Mouse (Mus musculus): ENCODE results near the gene Speer4b. TPM values are rescaled to one million over a fixed set of nuclear protein-coding genes. Genes with fewer than 3 reads are reported as not detected.
"Not testable (repeated sequence)": the region's sequence is repeated elsewhere in the genome, so short reads cannot be mapped to it uniquely, and the experiment has no call there.

Speer4b gene
- polyA plus RNA-seq (2012) = not detected in 2 replicates

DNA sequence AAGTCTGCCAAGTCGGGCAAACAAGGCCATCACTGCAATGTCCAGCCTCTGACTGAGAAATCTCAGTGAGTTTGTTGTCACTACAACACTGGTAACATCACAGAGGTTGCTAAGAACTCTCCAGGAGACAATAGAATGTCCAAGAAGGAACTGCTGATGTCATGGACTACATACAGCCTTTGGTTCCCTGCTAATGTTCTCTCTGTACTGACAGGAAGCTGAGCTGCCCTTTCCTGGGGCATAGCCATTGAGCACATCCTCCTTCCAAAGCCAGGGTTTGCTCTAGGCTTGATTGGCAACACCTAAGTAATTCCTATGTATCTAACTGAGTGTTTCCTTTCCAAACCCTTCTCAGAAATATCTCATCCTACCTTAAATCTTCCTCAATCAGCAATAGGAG is at the start of gene Speer4b:
Speer4b (minus strand) TSS at position 101 of the 400 bp plus-strand sequence.
- not testable (repeated sequence) for TF ChIP-seq GATA1 (IDR thresholded peaks at IDR 0.05; ENCODE audit: low read length)

DNA sequence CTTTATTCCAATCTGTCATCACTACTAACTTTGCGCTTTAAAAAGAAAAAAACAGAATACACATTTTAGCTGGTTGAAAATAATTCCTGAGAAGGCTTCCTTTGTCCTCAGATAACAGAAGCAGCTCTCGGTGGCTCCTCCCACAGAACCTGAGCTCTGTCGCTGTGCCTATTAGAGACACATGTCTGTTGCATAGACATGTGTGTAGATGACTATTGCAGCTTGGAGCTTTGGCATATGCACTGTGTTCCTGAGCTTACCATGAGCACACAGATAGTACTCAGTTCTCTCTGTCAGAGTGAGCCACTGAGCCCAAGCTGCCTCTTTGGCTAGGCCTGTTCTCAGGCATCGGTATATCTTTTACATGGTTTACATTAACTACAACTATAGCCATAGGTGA is 48.1 kb upstream of the Speer4b start:
- no peak for TF ChIP-seq GATA1 (IDR thresholded peaks at IDR 0.05; ENCODE audit: low read length)

DNA sequence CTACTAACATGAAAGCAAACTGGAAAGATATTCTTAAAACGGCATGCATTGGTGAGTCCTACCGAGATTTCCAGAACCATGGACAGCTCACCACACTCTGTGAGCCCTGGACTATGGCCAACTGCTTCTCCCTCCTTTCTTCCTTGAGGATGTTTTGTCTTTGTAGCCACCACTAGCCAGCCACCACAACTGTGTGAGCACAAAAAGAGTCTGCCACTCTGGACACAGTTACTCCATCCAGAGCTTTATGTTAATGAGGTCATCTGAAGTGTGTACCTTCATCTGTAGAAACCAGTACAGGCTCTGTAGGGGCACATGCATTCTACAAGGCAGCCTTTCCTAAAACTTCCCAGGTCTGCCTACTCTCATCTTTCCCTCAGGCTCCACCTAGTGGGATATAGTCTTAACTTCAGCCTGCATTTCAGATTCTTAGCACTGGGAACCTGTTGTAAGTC is 43.6 kb upstream of the Speer4b start:
- TF ChIP-seq GATA1 (IDR thresholded peaks at IDR 0.05; ENCODE audit: low read length) = no peak

DNA sequence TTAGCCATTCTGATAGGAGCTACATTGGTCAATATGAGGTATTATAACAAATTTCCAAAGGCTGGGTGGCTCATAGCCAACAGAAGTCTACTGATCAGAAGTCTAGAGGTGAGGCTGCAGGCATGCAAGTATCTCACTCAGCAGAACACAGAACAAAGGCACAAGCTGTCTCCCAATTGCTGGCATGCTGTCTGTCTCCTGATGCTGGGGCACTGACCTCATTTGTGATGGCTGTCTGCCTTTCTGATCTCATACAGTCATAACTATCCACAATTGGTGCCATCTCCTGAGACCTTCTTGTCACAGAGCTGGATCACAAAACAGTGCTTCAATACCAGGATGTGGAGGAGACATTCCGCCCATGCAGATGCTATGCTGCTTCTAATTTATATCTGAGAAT is 25.7 kb upstream of the Speer4b start:
- no peak for TF ChIP-seq GATA1 (IDR thresholded peaks at IDR 0.05; ENCODE audit: low read length)

DNA sequence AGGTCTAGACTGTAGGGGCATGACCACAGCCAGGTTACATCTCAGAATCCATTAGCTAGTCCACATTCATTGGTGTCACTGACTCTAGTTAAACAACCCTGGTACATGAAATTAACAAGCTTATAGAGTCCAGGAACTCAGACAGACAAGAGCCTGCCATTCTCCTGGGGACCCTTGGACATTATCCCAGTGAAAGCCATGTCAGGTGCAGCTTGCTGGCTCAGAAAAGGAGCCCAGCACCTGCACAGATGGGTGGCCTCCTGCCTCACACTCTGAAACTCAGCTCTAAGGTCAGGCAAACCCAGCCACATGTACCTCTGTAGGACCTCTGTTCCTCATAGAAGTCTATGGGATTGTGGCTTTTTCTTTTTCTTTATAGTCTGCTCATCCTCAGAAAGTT is 17.5 kb upstream of the Speer4b start:
- no peak for TF ChIP-seq GATA1 (IDR thresholded peaks at IDR 0.05; ENCODE audit: low read length)

DNA sequence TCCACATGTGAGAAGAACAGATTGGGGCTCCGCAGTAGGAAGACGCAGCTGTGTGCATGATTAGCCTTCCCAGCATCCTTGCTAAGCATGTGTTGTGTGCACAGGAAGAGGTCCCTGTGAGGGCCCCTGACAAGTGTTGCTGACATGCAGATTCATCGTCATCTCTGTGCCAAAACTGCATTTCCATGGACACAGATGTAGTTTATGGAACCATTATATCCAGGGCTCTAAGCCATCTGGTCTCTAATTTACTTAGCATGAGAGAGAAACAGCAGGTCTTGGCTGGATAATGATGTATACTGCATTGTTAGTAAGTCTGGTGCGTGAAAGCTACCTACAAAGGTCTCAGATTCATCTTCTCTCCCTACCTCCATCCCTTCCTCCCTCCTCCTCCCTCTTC is 10.3 kb downstream of the Speer4b start:
- no peak for TF ChIP-seq GATA1 (IDR thresholded peaks at IDR 0.05; ENCODE audit: low read length)

DNA sequence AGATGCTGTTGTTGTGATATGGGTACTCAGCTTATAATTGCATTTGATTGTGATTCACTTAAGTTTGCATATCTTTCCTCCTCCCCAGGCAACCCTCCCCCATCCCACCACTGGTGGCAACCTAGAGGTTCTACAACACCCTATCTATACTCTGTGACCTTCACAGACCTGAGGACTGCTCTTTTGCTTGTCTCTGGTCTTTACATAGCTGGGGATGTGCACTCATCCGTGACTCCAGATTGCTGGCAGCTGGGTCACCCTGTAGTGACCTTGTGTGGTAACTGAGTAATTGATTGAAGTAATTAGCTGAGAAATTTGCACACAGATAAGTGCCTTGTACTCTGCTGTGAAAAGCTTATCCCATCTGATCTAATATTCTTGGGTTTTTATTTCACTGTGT is 15.1 kb downstream of the Speer4b start:
- TF ChIP-seq GATA1 (IDR thresholded peaks at IDR 0.05; ENCODE audit: low read length) = no peak

DNA sequence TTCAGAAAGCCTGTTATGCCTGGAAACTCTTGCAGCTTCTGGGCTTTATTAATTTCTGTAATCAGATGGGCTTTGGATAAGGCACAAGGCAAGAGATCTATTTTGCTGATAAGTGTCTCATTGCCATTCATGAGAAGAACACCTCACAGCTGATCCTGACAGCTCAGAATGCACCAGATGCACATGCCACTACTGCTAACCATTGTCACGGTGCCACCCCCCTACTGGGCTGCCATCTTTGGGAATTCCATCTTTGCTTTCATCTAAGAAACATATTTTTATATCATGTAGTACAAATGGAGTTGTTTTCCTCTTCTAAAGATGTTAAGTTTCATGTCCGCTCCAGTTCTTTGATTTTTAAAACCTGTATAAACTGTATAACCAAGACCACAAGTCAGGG is 19.5 kb downstream of the Speer4b start:
- TF ChIP-seq GATA1 (IDR thresholded peaks at IDR 0.05; ENCODE audit: low read length) = no peak

DNA sequence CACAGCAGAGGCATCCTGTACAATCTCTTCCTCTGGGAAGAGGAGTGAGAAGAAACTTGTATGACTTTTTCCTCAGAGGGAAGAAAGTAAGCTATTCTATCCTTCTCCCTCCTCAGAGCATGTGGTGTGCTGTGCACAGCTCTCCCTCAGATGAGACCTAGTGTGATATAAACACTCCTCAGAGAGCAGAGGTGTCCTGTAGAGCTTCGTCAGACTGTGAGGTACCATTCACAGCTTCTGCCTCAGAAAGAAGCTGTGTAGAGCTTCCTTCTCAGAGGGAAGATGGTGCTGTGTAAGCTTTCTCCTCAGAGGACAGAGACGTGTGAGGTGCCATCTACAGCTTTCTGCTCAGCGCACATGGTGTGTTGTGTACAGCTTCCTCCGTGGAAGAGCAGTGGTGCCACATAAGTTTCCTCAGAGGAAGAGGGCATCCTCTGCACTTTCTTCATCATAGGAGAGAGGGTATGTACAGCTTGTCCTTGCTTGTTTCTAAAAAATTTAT is 26.2 kb downstream of the Speer4b start:
- TF ChIP-seq GATA1 (IDR thresholded peaks at IDR 0.05; ENCODE audit: low read length) = no peak

DNA sequence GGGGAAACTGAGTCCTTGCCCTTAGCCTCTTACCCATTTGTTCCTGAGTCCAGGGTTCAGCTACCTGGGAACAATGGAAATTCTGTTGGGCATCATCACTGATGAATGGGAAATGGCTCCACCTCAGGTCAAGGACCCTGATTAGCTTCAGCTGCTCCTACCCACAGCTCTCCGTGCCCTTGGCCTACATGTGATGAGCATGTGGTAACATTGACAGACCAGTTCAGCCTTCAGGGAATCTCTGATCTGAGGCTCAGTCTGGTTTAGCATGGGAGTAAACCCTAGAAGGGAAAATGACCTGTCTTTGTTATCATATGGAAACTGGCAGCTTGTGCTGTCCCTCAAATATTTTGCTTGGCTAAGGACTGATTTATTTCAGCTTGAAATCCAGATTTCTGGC is 43.6 kb downstream of the Speer4b start:
- TF ChIP-seq GATA1 (IDR thresholded peaks at IDR 0.05; ENCODE audit: low read length) = no peak

DNA sequence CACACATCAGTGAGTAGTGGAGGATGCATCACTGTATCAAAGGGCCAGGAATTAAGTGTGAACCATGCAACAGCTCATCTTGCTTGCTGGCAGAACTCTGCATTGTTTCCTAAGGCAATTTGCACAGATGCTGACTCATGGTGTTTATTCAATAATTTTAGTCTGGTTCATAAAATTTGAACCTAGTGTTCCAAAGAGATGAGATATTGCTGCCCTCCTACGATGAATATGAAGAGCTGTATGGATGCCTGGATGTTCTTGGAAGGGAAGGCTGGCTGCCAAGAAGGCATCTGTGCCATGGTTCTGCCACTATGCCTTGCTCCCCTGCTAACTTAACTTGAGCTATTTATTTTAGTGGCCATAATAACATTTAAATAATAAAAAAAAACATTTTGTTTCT is 44.3 kb downstream of the Speer4b start:
- no peak for TF ChIP-seq GATA1 (IDR thresholded peaks at IDR 0.05; ENCODE audit: low read length)

DNA sequence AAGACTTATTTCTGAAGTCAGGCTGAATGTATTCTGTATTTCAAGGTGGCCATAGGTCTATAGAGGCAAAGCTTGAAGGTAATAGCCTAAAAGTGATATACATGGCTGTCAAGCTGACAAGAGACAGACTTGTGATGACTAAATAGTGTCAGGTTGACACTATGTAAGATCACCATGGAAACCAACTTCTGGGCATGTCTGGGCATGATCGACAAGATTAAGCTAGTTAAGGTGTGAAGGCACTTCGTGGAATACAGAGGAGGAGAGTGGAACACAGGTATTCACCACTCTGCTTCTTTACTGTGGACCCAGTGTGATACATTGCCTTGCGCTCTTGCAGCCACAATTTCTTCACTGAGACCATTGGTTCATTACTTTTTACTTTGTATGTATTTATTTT is 46.9 kb downstream of the Speer4b start:
- no peak for TF ChIP-seq GATA1 (IDR thresholded peaks at IDR 0.05; ENCODE audit: low read length)

DNA sequence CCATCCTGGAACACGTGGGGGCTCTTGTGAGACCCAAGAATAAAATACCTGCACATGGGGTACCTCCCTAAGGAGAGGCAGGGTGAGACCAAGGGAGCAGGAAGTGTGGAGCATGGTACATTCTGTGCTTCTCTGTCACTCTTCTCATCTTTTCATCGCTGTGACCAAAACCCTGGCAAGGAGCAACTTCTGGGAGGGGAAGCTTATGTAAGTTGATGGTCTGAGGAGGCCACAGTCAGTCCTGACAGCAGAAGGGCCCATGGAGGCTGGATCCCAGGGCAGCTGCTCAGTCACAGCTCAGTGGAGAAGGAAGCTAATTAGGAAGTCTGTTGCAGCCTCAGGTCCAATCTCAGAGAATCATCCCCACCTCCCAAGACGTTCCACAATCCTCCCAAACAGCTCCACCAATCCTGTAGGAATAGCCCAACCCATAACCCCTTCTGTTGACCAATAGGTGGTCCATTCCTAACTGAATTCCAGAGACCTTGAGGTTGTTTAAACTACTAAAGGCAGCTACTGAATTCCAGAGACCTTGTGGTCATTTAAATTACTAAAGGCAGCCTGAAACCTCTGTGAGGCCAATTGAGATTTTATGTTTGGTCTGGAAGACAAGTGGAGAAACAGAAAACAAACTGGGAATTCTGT is 47.9 kb downstream of the Speer4b start:
- TF ChIP-seq GATA1 (IDR thresholded peaks at IDR 0.05; ENCODE audit: low read length) = no peak

All from G1E-ER4 (cell line).